In the genomic region with DNA sequence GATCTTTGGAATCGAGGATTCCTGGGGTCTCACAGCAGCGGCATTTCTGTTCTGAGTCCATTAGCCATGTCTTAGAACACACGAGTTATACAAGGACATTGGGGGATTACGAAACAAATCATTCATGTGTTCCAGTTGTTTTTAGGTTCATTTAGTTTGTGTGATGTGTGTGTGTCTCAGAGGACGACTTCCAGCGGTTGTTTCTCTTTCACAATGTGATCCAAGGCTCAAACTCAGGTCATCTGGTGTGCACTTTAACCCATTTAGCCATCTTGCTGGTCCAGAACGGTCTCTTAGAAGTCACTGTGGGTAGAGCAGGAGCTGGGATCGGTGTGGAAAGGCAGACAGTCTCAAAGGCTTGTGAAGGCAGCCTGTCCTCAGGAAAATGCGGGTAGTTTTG, we compare ENCODE assay signal across 28 mouse cellular contexts. TPM values are rescaled to one million over a fixed set of nuclear protein-coding genes. Genes with fewer than 3 reads are reported as not detected.
DNase-seq lines count a peak whose midpoint lies in the region; ATAC-seq lines count a peak whose summit lies in the region.
"Had no signal": no experiment of that assay in that cellular context is flagged by ENCODE, and none has a peak within 500 bp of the region (broad histone marks: within the 10 kb centered on the region; RNA-seq: fewer than 3 reads in every experiment).

No protein-coding gene starts in this region.

- no peak for ATAC-seq in liver, embryonic 11.5 days (replicated peaks; ENCODE audit: low FRiP score)
- ATAC-seq: forebrain, embryonic 13.5 days; forebrain, postnatal 0 days; hindbrain, postnatal 0 days; inflammation-experienced regulatory T-cells, adult 6 months; intestine, embryonic 16.5 days; Patski had no signal

- no peaks in the 10 kb centered on the region for H3K36me3 ChIP-seq in liver, embryonic 11.5 days (ENCODE audit: control insufficient read depth, insufficient read depth, low read length)
- H3K36me3 ChIP-seq: forebrain, embryonic 10.5 days; heart, embryonic 15.5 days had no signal

- no peaks in the 10 kb centered on the region for H3K4me1 ChIP-seq in liver, embryonic 11.5 days (replicated peaks; ENCODE audit: control insufficient read depth, insufficient read depth, low read length)

- peak; percentile 89 for DNase-seq in heart, adult 11 months
- no peak for DNase-seq in heart, postnatal 36 days
- DNase-seq in liver, embryonic 11.5 days (ENCODE audit: low spot score), result peak; percentile 23
- DNase-seq in liver, result no peak
- peak; percentile 36 for DNase-seq in lung, postnatal 36 days
- no peak for DNase-seq in lung, postnatal 25 days (ENCODE audit: low spot score)
- peak; percentile 55 for DNase-seq in skeletal muscle tissue, adult 2 months (ENCODE audit: low read depth, low spot score)
- no peak for DNase-seq in left cerebral cortex, postnatal 10 days (ENCODE audit: extremely low spot score in 1 of 2, low spot score in 2 of 2)
- DNase-seq: adrenal gland, adult 2 months; adrenal gland, postnatal 14 days; B cell, adult 2 months; cerebellum, adult 11-12 months; cerebellum, adult 8-10 months; cerebellum, postnatal 10 days; forebrain, postnatal 0 days; gastrocnemius, postnatal 36 days; heart, postnatal 4 days had no signal

- no peak overlapping the region for H3K4me2 ChIP-seq in liver, embryonic 11.5 days
- H3K4me2 ChIP-seq: forebrain, embryonic 13.5 days; heart, embryonic 12.5 days; heart, embryonic 15.5 days; hindbrain, embryonic 14.5 days had no signal

- no peak overlapping the region for H3K9ac ChIP-seq in liver, embryonic 11.5 days (ENCODE audit: low read depth, low read length)
- H3K9ac ChIP-seq: forebrain, embryonic 13.5 days; forebrain, postnatal 0 days; heart, embryonic 12.5 days; heart, embryonic 15.5 days; hindbrain, embryonic 14.5 days had no signal

- H3K27ac ChIP-seq in liver, embryonic 11.5 days (ENCODE audit: low read depth, low read length), result no peak overlapping the region
- H3K27ac ChIP-seq: forebrain, embryonic 10.5 days; forebrain, embryonic 13.5 days; heart, embryonic 15.5 days; hindbrain, embryonic 14.5 days; hindbrain, postnatal 0 days had no signal

- no peaks in the 10 kb centered on the region for H3K9me3 ChIP-seq in liver, embryonic 11.5 days (ENCODE audit: control insufficient read depth, low read length)
- H3K9me3 ChIP-seq: forebrain, embryonic 10.5 days; forebrain, embryonic 13.5 days; G1E; heart, embryonic 12.5 days; heart, embryonic 15.5 days had no signal

- no peaks in the 10 kb centered on the region; the same call in 1 of the 2 replicates for H3K27me3 ChIP-seq in liver, embryonic 11.5 days (replicated peaks; ENCODE audit: control insufficient read depth, insufficient read depth, low read length)
- H3K27me3 ChIP-seq: CH12.LX; forebrain, embryonic 13.5 days; heart, embryonic 12.5 days; heart, embryonic 15.5 days; Patski had no signal

- WGBS in liver, embryonic 11.5 days, result 82% methylated on average over 9 of the region's 9 CpGs

- H3K4me3 ChIP-seq in liver, embryonic 11.5 days (ENCODE audit: low read depth, low read length), result no peak overlapping the region
- H3K4me3 ChIP-seq: forebrain, embryonic 10.5 days; forebrain, embryonic 13.5 days; heart, embryonic 12.5 days; heart, embryonic 15.5 days had no signal

- intact Hi-C loops in heart, postnatal 36 days (cut with DNase I), result no loop called here
- intact Hi-C loops in left cerebral cortex, postnatal 10 days (cut with DNase I), result no loop called here

RNA-seq across cellular contexts. Expression of gene Fam198b, which starts 15.6 kb away (rescaled TPM):
- 10 to 100 TPM; 18.5 to 19.7 TPM for total RNA-seq in heart, postnatal 36 days (2021)
- polyA plus RNA-seq in liver, embryonic 11.5 days (2014; fragmentation: Nextera tagmentation; extraction: Ambion mirVana), result 4.8 and 5.9 TPM in 2 replicates
- 1 to 10 TPM; 6.3 to 9.3 TPM for total RNA-seq in left cerebral cortex, postnatal 10 days (2021)

RNA-seq across cellular contexts. Expression of gene Tmem144, which starts 47.3 kb away (rescaled TPM):
- total RNA-seq in heart, postnatal 36 days (2021), result 10 to 100 TPM; 12.2 to 13.4 TPM
- 3.3 and 4.9 TPM in 2 replicates for polyA plus RNA-seq in liver, embryonic 11.5 days (2014; fragmentation: Nextera tagmentation; extraction: Ambion mirVana)
- total RNA-seq in left cerebral cortex, postnatal 10 days (2021), result 1 to 10 TPM; 5.4 to 8.4 TPM

Comparison
In these comparisons a context has a peak if more than half of its experiments do, and no peak if none do; other contexts are left out.
1. DNase-seq: peak in heart, adult 11 months (single experiment), liver, embryonic 11.5 days (single experiment), lung, postnatal 36 days (single experiment) and skeletal muscle tissue, adult 2 months (single experiment); none in heart, postnatal 36 days (0 of 2), liver (single experiment), lung, postnatal 25 days (single experiment) and left cerebral cortex, postnatal 10 days (0 of 2).